Mouse (Mus musculus) hindbrain, embryonic 11.5 days (tissue): Measurements from ENCODE around the gene Abtb2. TPM values are rescaled to one million over a fixed set of nuclear protein-coding genes. Genes with fewer than 3 reads are reported as not detected.

Source experiments
- ATAC-seq: fragments of 200-750 bp; cut with Nextera tagmentation; 2 replicates; pipeline ENCODE4 v1.8.0; 2017; ENCODE audit warnings: mild to moderate bottlenecking, moderate TSS enrichment, moderate library complexity; ENCODE audit not compliant: low FRiP score
- DNase-seq: peaks from one replicate; pipeline ENCODE4 v3.0.0-alpha.2; 2015; ENCODE audit warnings: low spot score
- H3K27ac ChIP-seq: fragments of 300-500 bp; sonication (generic); 2 replicates; pipeline ENCODE4 v1.5.1; 2014; ENCODE audit warnings: mild to moderate bottlenecking, low read depth, low read length
- H3K27me3 ChIP-seq: fragments of 300-500 bp; sonication (generic); 2 replicates; pipeline ENCODE4 v1.6.1; 2014; ENCODE audit warnings: mild to moderate bottlenecking, low read length, moderate library complexity, mixed read lengths; ENCODE audit not compliant: control insufficient read depth, insufficient read depth
- H3K36me3 ChIP-seq: fragments of 300-500 bp; sonication (generic); 2 replicates; pipeline ENCODE4 v1.6.1; 2014; ENCODE audit warnings: mild to moderate bottlenecking, low read length, moderate library complexity, mixed read lengths; ENCODE audit not compliant: control insufficient read depth, insufficient read depth
- H3K4me1 ChIP-seq: fragments of 300-500 bp; sonication (generic); replicated peaks from 2 replicates; pipeline ENCODE4 v1.6.1; 2014; ENCODE audit warnings: low read length, mixed read lengths; ENCODE audit not compliant: control insufficient read depth, insufficient read depth
- H3K4me2 ChIP-seq: fragments of 300-500 bp; sonication (generic); replicated peaks from 2 replicates; pipeline ENCODE4 v1.6.1; 2014; ENCODE audit warnings: mild to moderate bottlenecking, low read depth, low read length
- H3K4me3 ChIP-seq: fragments of 300-500 bp; sonication (generic); 2 replicates; pipeline ENCODE4 v1.5.1; 2014; ENCODE audit warnings: low read depth, low read length
- H3K9ac ChIP-seq: fragments of 300-500 bp; sonication (generic); 2 replicates; pipeline ENCODE4 v1.6.1; 2014; ENCODE audit warnings: low read depth, low read length
- H3K9me3 ChIP-seq: fragments of 300-500 bp; sonication (generic); 2 replicates; pipeline ENCODE4 v1.6.1; 2016; ENCODE audit warnings: low read length; ENCODE audit not compliant: control insufficient read depth
- WGBS: fragments of 180-500 bp; shearing (Covaris S2); extraction: QIAGEN DNeasy Blood & Tissue Kit; methylation state at CpG from one replicate; pipeline ENCODE4 v1.1.7; 2014; 5-methylcytosine and 5-hydroxymethylcytosine counted together
- polyA plus RNA-seq: library from polyadenylated mRNA; unstranded; fragments of >200 nt; fragmentation: Nextera tagmentation; extraction: Ambion mirVana; gene quantifications from 2 replicates; pipeline ENCODE4 v1.2.1, GENCODE M21; 2014

Abtb2 gene
- polyA plus RNA-seq, 1 experiment from 2014 or later = 14.6 TPM

DNA sequence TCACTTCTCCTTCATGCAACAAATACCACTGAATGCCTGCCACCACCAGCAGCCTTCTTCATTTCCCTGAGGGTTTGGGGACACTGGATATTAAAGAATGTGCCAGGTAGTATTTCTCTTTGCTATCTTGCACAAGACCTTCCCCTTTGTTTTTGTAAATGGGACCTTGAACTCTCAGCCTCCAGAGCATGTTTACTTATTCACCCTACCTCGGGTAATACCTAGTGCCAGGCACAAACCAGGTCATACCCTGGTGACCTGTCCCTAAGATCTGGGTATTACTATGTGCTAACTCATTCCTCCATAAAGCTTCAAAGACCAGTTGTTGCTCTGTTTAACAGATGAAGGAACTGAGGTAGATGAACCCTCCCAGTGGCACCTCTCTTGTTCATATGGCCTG lies 35.0 kb downstream of the Abtb2 start:
- WGBS = 78% methylated on average over 1 of the region's 1 CpGs
- H3K4me3 ChIP-seq = no peak overlapping the region
- H3K27me3 ChIP-seq = no peaks in the 10 kb centered on the region
- no peak overlapping the region for H3K27ac ChIP-seq
- DNase-seq (no peak), ATAC-seq (no peak)
- H3K36me3 ChIP-seq = no peaks in the 10 kb centered on the region
- H3K9me3 ChIP-seq = no peaks in the 10 kb centered on the region
- no peak overlapping the region for H3K9ac ChIP-seq
- H3K4me2 ChIP-seq = no peak overlapping the region
- H3K4me1 ChIP-seq = peaks cover 4% of the 10 kb centered on the region

DNA sequence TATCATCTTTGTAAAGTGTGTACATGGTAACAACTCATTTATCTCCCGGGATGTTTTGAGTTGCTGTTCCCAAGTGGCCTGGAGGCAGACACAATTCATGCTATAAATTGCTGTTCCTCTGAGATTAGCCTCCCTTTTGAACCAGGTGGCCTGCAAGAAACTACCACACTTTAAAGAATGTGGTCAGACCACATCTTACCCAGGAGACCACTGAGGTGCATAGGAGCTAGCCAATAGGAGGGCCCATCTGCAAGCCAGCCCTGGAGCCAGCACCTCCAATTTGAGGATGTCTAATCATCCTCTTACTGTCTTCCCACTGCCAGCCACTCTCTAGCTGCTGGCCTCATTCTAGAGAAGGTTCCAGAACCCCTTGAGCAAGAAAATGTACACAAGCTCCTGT lies 35.4 kb downstream of the Abtb2 start:
- Histone ChIP-seq H3K36me3 (no peaks in the 10 kb centered on the region), H3K27ac (no peak overlapping the region), H3K4me2 (no peak overlapping the region), H3K4me1 (peaks cover 4% of the 10 kb centered on the region), H3K9ac (no peak overlapping the region), H3K4me3 (no peak overlapping the region), H3K27me3 (no peaks in the 10 kb centered on the region), H3K9me3 (no peaks in the 10 kb centered on the region)
- DNase-seq (no peak), ATAC-seq (no peak)
- WGBS = 85% methylated on average over 1 of the region's 1 CpGs

DNA sequence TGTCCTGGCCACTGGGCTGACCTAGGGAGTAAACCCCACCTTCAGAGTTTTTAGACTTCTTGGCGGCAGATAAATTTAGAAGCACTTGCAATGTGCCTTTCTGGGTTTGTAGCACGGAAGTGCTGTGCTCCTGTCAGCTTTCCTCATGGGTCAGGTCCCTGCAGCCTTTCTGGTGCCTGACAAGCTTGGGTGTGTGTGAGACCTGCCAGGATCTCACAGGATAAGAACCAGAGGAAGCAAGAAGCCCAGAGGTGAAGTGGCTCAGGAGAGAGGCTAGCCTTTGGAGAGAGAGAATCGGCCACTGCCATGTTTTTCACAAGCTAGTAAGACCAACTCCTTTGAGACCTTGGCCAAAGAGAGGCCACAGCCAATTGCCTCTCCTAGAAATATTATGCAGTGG lies 37.1 kb downstream of the Abtb2 start:
- no peak overlapping the region for H3K4me3 ChIP-seq
- H3K9me3 ChIP-seq = no peaks in the 10 kb centered on the region
- no peak for DNase-seq
- H3K27me3 ChIP-seq = no peaks in the 10 kb centered on the region; the same call in 1 of the 2 replicates
- no peak overlapping the region for H3K27ac ChIP-seq
- no peak overlapping the region for H3K9ac ChIP-seq
- 89% methylated on average over 3 of the region's 3 CpGs for WGBS
- no peaks in the 10 kb centered on the region for H3K36me3 ChIP-seq
- no peak overlapping the region for H3K4me2 ChIP-seq
- peaks cover 4% of the 10 kb centered on the region for H3K4me1 ChIP-seq
- no peak for ATAC-seq

DNA sequence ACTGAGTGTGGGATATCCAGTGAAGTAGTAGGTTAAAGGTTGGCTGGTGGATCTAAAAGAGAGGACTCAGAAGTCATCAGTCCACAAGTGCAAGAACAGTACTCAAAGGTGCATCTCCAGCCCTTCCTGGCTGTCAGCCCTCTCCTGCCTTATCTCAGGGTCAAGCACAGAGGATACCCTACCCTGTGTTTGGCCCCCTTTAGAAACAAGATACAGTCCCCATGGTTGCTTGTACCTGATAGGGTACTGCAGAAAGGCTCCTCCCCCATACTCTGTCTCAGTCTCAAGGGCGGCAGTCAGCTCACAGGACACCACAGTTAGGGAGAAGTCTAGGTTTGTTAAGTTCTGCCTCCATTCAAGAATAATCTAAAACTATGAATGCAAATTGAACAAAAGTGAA lies 37.8 kb downstream of the Abtb2 start:
- ATAC-seq (no peak), DNase-seq (no peak)
- H3K4me3 ChIP-seq = no peak overlapping the region
- 35% methylated on average over 1 of the region's 1 CpGs for WGBS
- no peak overlapping the region for H3K27ac ChIP-seq
- H3K9ac ChIP-seq = no peak overlapping the region
- H3K9me3 ChIP-seq = no peaks in the 10 kb centered on the region
- no peak overlapping the region for H3K4me2 ChIP-seq
- no peaks in the 10 kb centered on the region; the same call in 1 of the 2 replicates for H3K27me3 ChIP-seq
- H3K4me1 ChIP-seq = peaks cover 4% of the 10 kb centered on the region
- H3K36me3 ChIP-seq = no peaks in the 10 kb centered on the region

DNA sequence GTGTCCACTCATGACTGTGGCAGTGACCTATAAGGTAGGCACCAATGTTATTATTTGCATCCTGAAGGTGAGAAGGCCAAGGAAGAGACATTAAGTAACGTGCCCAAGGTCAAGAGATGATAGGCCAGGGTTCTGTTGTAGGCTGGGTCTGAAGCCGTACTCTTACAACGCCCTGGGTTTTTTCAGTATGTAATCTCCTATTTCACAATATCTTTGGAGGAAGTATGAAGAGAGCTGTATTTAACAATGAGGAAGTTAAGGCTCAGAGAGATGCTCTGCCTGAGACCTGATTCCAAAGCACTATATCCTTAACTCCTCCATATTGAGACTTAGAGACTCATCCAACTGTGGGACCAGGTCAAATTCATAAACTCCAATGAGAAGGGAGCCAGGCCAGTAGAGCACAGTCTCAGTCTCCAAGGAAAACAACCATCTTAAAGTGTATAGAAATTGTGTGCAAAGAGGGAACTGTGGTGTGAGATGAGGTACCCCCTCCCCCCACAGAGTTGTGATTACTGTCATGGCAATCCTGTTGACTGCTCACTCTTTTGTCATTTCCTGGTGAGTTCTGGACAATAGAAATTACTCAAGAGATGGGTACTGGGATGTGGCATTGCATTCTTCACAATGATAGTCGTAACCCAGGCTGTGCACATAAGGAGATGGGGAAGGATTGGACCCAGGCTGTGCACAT lies 39.8 kb downstream of the Abtb2 start:
- DNase-seq (no peak), ATAC-seq (no peak)
- Histone ChIP-seq H3K9ac (no peak overlapping the region), H3K9me3 (no peaks in the 10 kb centered on the region), H3K4me3 (no peak overlapping the region), H3K27ac (no peak overlapping the region), H3K4me2 (no peak overlapping the region), H3K27me3 (no peaks in the 10 kb centered on the region; the same call in 1 of the 2 replicates), H3K4me1 (no peaks in the 10 kb centered on the region), H3K36me3 (no peaks in the 10 kb centered on the region)
- 90% methylated on average over 4 of the region's 4 CpGs for WGBS

DNA sequence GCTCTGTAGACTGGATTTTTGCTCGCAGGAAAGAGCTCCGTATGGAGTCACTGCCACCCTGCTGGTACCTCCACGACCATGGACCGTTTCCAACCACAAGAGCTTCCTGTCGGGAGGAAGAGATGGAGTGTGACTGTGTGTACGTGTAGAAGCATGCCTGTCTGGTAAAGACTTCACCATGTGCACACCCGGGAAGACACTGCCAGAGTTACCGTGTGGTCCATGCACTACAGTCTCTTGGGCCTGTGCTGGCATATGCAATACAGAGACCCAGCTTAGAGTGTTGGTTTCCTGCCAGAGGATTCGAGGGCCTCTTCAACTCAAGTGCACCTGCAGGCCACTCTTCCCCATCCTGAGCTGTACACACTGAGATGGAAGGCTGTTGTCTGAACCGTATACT lies 41.8 kb downstream of the Abtb2 start:
- Histone ChIP-seq H3K4me3 (no peak overlapping the region), H3K9me3 (no peaks in the 10 kb centered on the region), H3K4me2 (no peak overlapping the region), H3K4me1 (no peaks in the 10 kb centered on the region), H3K36me3 (no peaks in the 10 kb centered on the region), H3K27ac (no peak overlapping the region), H3K27me3 (no peaks in the 10 kb centered on the region; the same call in 1 of the 2 replicates), H3K9ac (no peak overlapping the region)
- DNase-seq (no peak), ATAC-seq (no peak)
- WGBS = 78% methylated on average over 10 of the region's 10 CpGs

DNA sequence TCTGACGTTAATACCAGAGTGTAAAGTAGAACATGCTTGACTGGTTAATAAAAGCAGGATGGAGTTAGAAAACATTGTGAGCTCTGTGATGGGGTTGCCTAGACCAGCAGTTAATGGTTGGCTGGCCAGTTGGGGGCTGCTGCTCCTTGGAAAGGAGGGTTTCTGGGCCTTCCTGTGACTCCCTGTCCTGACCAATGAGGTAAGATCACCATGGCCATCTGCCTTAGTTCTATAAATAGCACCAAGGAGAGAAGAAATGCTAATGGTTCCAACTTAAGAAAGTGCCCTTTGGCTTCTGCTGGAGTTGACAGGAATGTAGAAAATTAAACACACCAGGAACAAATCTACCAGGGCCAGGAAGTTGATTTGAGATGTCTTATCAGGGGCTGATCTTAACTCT lies 42.8 kb downstream of the Abtb2 start:
- Histone ChIP-seq H3K36me3 (no peaks in the 10 kb centered on the region), H3K27ac (no peak overlapping the region), H3K4me1 (no peaks in the 10 kb centered on the region), H3K9ac (no peak overlapping the region), H3K27me3 (no peaks in the 10 kb centered on the region; the same call in 1 of the 2 replicates), H3K4me2 (no peak overlapping the region), H3K4me3 (no peak overlapping the region), H3K9me3 (no peaks in the 10 kb centered on the region)
- no peak for ATAC-seq
- no peak for DNase-seq
- WGBS = 63% methylated on average over 1 of the region's 1 CpGs

DNA sequence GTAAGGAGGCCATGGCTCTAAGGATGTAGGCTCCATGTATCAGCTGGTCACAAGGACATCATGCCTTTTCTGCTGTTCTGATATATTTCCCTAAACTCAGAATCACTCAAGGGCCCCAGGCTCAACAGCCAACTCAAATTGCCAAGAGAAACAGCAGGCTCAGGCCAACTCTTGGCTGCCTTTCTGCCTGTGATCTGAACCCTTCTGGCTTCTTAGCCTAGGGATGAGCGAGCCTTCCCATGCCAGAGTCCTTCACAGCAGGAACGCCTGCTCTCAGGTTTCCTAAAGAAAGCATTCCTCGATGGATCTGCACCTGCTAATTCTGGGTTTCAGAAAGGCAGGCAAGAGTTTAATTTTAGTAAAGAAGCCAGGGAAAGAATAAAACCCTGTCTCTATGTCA lies 43.4 kb downstream of the Abtb2 start:
- H3K4me3 ChIP-seq = no peak overlapping the region
- DNase-seq = no peak
- no peaks in the 10 kb centered on the region; the same call in 1 of the 2 replicates for H3K27me3 ChIP-seq
- WGBS = 58% methylated on average over 3 of the region's 3 CpGs
- no peak overlapping the region for H3K27ac ChIP-seq
- no peak for ATAC-seq
- no peaks in the 10 kb centered on the region for H3K4me1 ChIP-seq
- H3K36me3 ChIP-seq = no peaks in the 10 kb centered on the region
- H3K9me3 ChIP-seq = no peaks in the 10 kb centered on the region
- no peak overlapping the region for H3K9ac ChIP-seq
- no peak overlapping the region for H3K4me2 ChIP-seq

DNA sequence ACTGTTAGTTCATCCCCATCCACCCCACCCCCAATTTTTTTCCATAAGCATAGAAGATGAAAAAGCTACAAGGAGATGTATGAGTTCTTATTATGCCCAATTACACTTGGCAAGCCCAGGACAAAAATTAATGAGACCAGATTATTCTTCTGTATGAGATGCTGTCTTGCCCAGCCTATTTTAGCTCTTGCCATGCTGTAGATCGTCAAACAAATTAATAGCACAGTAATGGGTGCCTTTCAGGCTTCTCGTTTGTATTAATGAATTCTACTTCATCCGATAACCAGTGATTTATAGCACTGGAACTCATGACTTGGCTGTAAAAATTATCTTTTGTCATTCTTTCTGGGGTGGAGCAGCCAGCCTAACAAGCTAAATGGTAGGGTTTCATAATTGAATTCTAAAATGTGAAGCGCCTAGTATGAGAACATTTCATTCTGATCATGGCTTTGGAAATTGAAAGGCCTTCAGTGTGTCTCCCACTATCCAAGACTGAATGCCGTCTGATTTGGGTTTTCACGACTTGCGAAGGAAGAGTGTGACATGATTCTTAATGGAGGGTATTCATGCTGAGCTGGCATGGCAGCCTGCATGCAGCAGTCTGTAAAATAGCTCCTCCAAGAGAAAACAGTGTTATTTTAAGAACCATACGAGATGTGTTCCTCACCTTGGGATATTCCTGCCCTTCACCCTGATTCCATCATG lies 44.9 kb downstream of the Abtb2 start:
- H3K4me2 ChIP-seq = no peak overlapping the region
- H3K27ac ChIP-seq = no peak overlapping the region; the same call in 1 of the 2 replicates
- DNase-seq = no peak
- 83% methylated on average over 8 of the region's 8 CpGs for WGBS
- no peak for ATAC-seq
- no peaks in the 10 kb centered on the region for H3K4me1 ChIP-seq
- H3K36me3 ChIP-seq = no peaks in the 10 kb centered on the region
- H3K4me3 ChIP-seq = no peak overlapping the region
- no peaks in the 10 kb centered on the region; the same call in 1 of the 2 replicates for H3K27me3 ChIP-seq
- no peaks in the 10 kb centered on the region for H3K9me3 ChIP-seq
- no peak overlapping the region for H3K9ac ChIP-seq
